Mouse (Mus musculus) kidney, adult 2 months (tissue): ENCODE measurements around the gene Ccdc120.

ENCODE experiments used
- CTCF ChIP-seq: fragments of 200-500 bp; conservative IDR thresholded peaks from 2 replicates; pipeline ENCODE4 v1.5.1; 2011; ENCODE audit warnings: low read depth, mild to moderate bottlenecking, control low read depth, low read length, moderate library complexity, mixed read lengths; ENCODE audit not compliant: insufficient read depth, insufficient read length
- POLR2A ChIP-seq: fragments of 200-500 bp; IDR thresholded peaks from one replicate; pipeline ENCODE4 v1.6.1; 2011; ENCODE audit warnings: low read depth, low read length, control low read depth

GRCm38 (mm10) chrX:7797327-7797726 is 46.6 kb upstream of the Ccdc120 start:
- TF ChIP-seq CTCF (no peak), POLR2A (no peak)
